Mouse (Mus musculus) liver, embryonic 14.5 days (tissue): ENCODE results near the gene Wnt11.

Experiments
- CTCF ChIP-seq: IDR thresholded peaks from 2 replicates; pipeline ENCODE4 v1.5.1; 2016; ENCODE audit warnings: antibody characterized with exemption, low read depth, control low read depth
- EP300 ChIP-seq: IDR thresholded peaks from 2 replicates; pipeline ENCODE4 v1.6.1; 2016; ENCODE audit warnings: antibody characterized with exemption, low read depth

DNA sequence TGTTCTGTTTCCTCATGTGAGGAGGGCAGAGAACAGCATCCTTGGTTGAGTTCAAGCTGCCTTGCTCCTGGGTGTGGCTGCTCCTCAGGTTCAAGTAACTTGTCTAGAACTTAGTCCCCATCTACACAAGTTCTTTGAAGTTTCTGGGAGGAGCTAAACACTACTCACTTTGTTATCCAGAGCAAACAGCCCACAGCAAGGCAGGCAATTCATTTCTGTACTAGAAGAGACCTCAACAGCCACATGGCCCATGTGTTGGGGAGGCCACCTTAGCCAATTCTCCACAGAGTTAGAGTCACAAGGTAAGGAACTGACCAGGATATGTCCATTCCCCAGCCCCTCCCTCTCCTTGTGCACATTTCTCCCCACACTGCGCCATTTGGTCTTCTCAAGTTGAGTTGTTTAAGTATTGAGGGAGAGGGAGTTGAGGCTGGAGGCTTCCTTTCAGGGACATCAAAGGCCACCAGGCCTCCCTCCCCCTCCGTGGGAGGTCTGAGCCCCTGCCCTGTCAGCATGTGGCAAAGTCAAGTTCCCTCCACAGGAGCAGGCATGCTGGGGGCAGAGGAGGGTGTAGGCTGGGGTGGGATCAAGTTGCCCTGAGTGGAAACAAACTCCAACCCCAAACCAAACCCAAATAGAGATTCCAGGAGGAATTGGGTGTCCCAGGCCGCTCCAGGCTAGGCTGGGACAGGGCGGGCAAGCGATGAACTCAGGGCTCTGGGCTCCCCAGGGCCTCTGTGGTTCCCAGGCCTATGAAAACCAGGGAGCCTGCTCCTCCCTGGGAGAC, 37.4 kb upstream of the Wnt11 start:
- no peak for TF ChIP-seq CTCF
- TF ChIP-seq EP300, result no peak
